Mouse (Mus musculus): ENCODE measurements around the gene Myd88. TPM values are rescaled to one million over a fixed set of nuclear protein-coding genes. Genes with fewer than 3 reads are reported as not detected.

The Myd88 gene
- polyA plus RNA-seq, 1 experiment from 2014 or later, result 4.5 TPM

Other genes starting within 250 kb of the Myd88 start
- 20.0 and 21.0 TPM in 2 replicates for gene Plcd1, start 247.9 kb downstream of the Myd88 start, polyA plus RNA-seq (2015; fragmentation: Nextera tagmentation; extraction: Ambion mirVana)
- 0.75 and 0.81 TPM in 2 replicates for gene Dlec1, start 238.9 kb downstream of the Myd88 start, polyA plus RNA-seq (2015; fragmentation: Nextera tagmentation; extraction: Ambion mirVana)
- gene Acaa1b, start 184.3 kb downstream of the Myd88 start, polyA plus RNA-seq (2015; fragmentation: Nextera tagmentation; extraction: Ambion mirVana), result 1.4 TPM in 2 replicates
- gene Gm47289, start 182.2 kb downstream of the Myd88 start, polyA plus RNA-seq (2015; fragmentation: Nextera tagmentation; extraction: Ambion mirVana), result not detected in 2 replicates
- gene Slc22a13, start 132.3 kb downstream of the Myd88 start, polyA plus RNA-seq (2015; fragmentation: Nextera tagmentation; extraction: Ambion mirVana), result not detected in 2 replicates
- 13.0 and 13.7 TPM in 2 replicates for gene Oxsr1, start 19.0 kb downstream of the Myd88 start, polyA plus RNA-seq (2015; fragmentation: Nextera tagmentation; extraction: Ambion mirVana)
- gene Acaa1a, start 1.7 kb downstream of the Myd88 start, polyA plus RNA-seq (2015; fragmentation: Nextera tagmentation; extraction: Ambion mirVana), result 93.1 and 100 TPM in 2 replicates
- 1.9 and 3.4 TPM in 2 replicates for gene Xylb, start 16.0 kb upstream of the Myd88 start, polyA plus RNA-seq (2015; fragmentation: Nextera tagmentation; extraction: Ambion mirVana)
- 0.11 TPM in 1 of 2 replicates, not detected in the other for gene Slc22a14, start 24.1 kb upstream of the Myd88 start, polyA plus RNA-seq (2015; fragmentation: Nextera tagmentation; extraction: Ambion mirVana)
- gene Acvr2b, start 60.7 kb upstream of the Myd88 start, polyA plus RNA-seq (2015; fragmentation: Nextera tagmentation; extraction: Ambion mirVana), result 58.7 and 66.2 TPM in 2 replicates
- 48.2 and 50.7 TPM in 2 replicates for gene Exog, start 103.5 kb upstream of the Myd88 start, polyA plus RNA-seq (2015; fragmentation: Nextera tagmentation; extraction: Ambion mirVana)
- 0.14 and 0.20 TPM in 2 replicates for gene Scn5a, start 237.6 kb upstream of the Myd88 start, polyA plus RNA-seq (2015; fragmentation: Nextera tagmentation; extraction: Ambion mirVana)